In genomic region chr10:77227368-77227723, GRCm38 (mm10) we compare ENCODE assay signal across 18 mouse cellular contexts. TPM values are rescaled to one million over a fixed set of nuclear protein-coding genes. Genes with fewer than 3 reads are reported as not detected.
A peak's percentile ranks its signal among the peaks of the same experiment; 100 is the strongest.
DNase-seq lines count a peak whose midpoint lies in the region; ATAC-seq and TF ChIP-seq lines count a peak whose summit lies in the region.
"Had no signal": no experiment of that assay in that cellular context is flagged by ENCODE, and none has a peak within 500 bp of the region (broad histone marks: within the 10 kb centered on the region; RNA-seq: fewer than 3 reads in every experiment).

No protein-coding gene starts in this region.

- TF ChIP-seq CTCF in lung, adult 2 months (IDR thresholded peaks at IDR 0.05; ENCODE audit: insufficient read depth, low read length): no peak
- no peak for TF ChIP-seq CTCF in G1E (IDR thresholded peaks at IDR 0.05; ENCODE audit: low read depth, low read length)

- no peak overlapping the region for H3K4me3 ChIP-seq in liver, embryonic 12.5 days
- no peak overlapping the region for H3K4me3 ChIP-seq in liver, embryonic 11.5 days (ENCODE audit: low read depth, low read length)
- no peak overlapping the region for H3K4me3 ChIP-seq in lung, embryonic 15.5 days
- no peak overlapping the region for H3K4me3 ChIP-seq in lung, adult 2 months (replicated peaks; ENCODE audit: extremely low read depth, low read depth, low read length)
- H3K4me3 ChIP-seq in G1E (ENCODE audit: low read depth, low read length): peak overlapping the region; percentile 20; the same call in 1 of the 2 replicates
- no peak overlapping the region for H3K4me3 ChIP-seq in liver, embryonic 15.5 days (replicated peaks)
- H3K4me3 ChIP-seq: embryonic facial prominence, embryonic 10.5 days; forebrain, embryonic 15.5 days; heart, embryonic 12.5 days; hindbrain, embryonic 15.5 days had no signal

- no peak for ATAC-seq in liver, embryonic 12.5 days
- no peak for ATAC-seq in liver, embryonic 11.5 days (replicated peaks; ENCODE audit: low FRiP score)
- no peak for ATAC-seq in lung, embryonic 15.5 days (ENCODE audit: borderline replicate concordance, extremely low read depth, low FRiP score, low TSS enrichment)
- no peak for ATAC-seq in G1E (ENCODE audit: extremely low read depth, insufficient number of reproducible peaks, low FRiP score, poor library complexity, severe bottlenecking)
- no peak for ATAC-seq in liver, embryonic 15.5 days (ENCODE audit: insufficient read depth)
- ATAC-seq: forebrain, embryonic 15.5 days had no signal

- no peaks in the 10 kb centered on the region for H3K27me3 ChIP-seq in liver, embryonic 12.5 days (replicated peaks)
- no peaks in the 10 kb centered on the region for H3K27me3 ChIP-seq in liver, embryonic 11.5 days (replicated peaks; ENCODE audit: control insufficient read depth, insufficient read depth, low read length)
- peaks cover 11% of the 10 kb centered on the region; the same call in 1 of the 2 replicates for H3K27me3 ChIP-seq in lung, embryonic 15.5 days
- no peaks in the 10 kb centered on the region for H3K27me3 ChIP-seq in G1E (ENCODE audit: insufficient read depth, low read length)
- no peaks in the 10 kb centered on the region for H3K27me3 ChIP-seq in liver, embryonic 15.5 days
- H3K27me3 ChIP-seq: forebrain, embryonic 15.5 days; heart, embryonic 12.5 days; hindbrain, embryonic 15.5 days had no signal

- H3K9ac ChIP-seq in liver, embryonic 12.5 days: no peak overlapping the region
- H3K9ac ChIP-seq in liver, embryonic 11.5 days (ENCODE audit: low read depth, low read length): no peak overlapping the region
- H3K9ac ChIP-seq in lung, embryonic 15.5 days: no peak overlapping the region
- H3K9ac ChIP-seq in liver, embryonic 15.5 days: peak overlapping the region; percentile 29; the same call in 1 of the 2 replicates
- H3K9ac ChIP-seq: forebrain, embryonic 15.5 days; heart, embryonic 12.5 days; hindbrain, embryonic 15.5 days had no signal

- TF ChIP-seq POLR2A in lung, adult 2 months (IDR thresholded peaks at IDR 0.05; ENCODE audit: borderline replicate concordance, extremely low read depth, low read depth, low read length): no peak

- peak overlapping the region; percentile 17; the same call in 1 of the 2 replicates for H3K4me2 ChIP-seq in liver, embryonic 12.5 days
- H3K4me2 ChIP-seq in liver, embryonic 11.5 days: no peak overlapping the region
- H3K4me2 ChIP-seq in lung, embryonic 15.5 days: no peak overlapping the region
- H3K4me2 ChIP-seq in liver, embryonic 15.5 days: no peak overlapping the region
- H3K4me2 ChIP-seq: forebrain, embryonic 15.5 days; heart, embryonic 12.5 days; hindbrain, embryonic 15.5 days had no signal

- no peak for DNase-seq in liver, embryonic 11.5 days (ENCODE audit: low spot score)
- no peak for DNase-seq in lung, adult 2 months
- no peak for DNase-seq in G1E (ENCODE audit: low spot score)
- DNase-seq in urinary bladder, adult 18-20 months (ENCODE audit: low spot score in 2 of 2): no peak
- no peak for DNase-seq in neural tube, embryonic 10.5 days (ENCODE audit: extremely low spot score, low spot score)
- DNase-seq: adrenal gland, adult 2 months; adrenal gland, postnatal 25 days; cerebellum, adult 2 months; gastrocnemius, postnatal 36 days; heart, adult 11 months; heart, postnatal 36 days had no signal

- H3K9me3 ChIP-seq in liver, embryonic 12.5 days (replicated peaks): no peaks in the 10 kb centered on the region
- H3K9me3 ChIP-seq in liver, embryonic 11.5 days (ENCODE audit: control insufficient read depth, low read length): no peaks in the 10 kb centered on the region
- no peaks in the 10 kb centered on the region for H3K9me3 ChIP-seq in lung, embryonic 15.5 days
- H3K9me3 ChIP-seq in G1E (replicated peaks): no peaks in the 10 kb centered on the region
- no peaks in the 10 kb centered on the region for H3K9me3 ChIP-seq in liver, embryonic 15.5 days (replicated peaks)
- H3K9me3 ChIP-seq: embryonic facial prominence, embryonic 10.5 days; forebrain, embryonic 15.5 days; heart, embryonic 12.5 days; hindbrain, embryonic 15.5 days had no signal

- 81% methylated on average over 6 of the region's 6 CpGs for WGBS in liver, embryonic 12.5 days (ENCODE audit: insufficient replicate concordance)
- WGBS in liver, embryonic 11.5 days: 87% methylated on average over 6 of the region's 6 CpGs
- 67% methylated on average over 6 of the region's 6 CpGs for WGBS in lung, embryonic 15.5 days
- WGBS in lung, adult 2 months: 79% methylated on average over 6 of the region's 6 CpGs
- WGBS in liver, embryonic 15.5 days (ENCODE audit: insufficient replicate concordance): 77% methylated on average over 6 of the region's 6 CpGs

- no peaks in the 10 kb centered on the region for H3K36me3 ChIP-seq in liver, embryonic 12.5 days
- H3K36me3 ChIP-seq in liver, embryonic 11.5 days (ENCODE audit: control insufficient read depth, insufficient read depth, low read length): no peaks in the 10 kb centered on the region
- no peaks in the 10 kb centered on the region for H3K36me3 ChIP-seq in lung, embryonic 15.5 days
- peaks cover 3% of the 10 kb centered on the region for H3K36me3 ChIP-seq in G1E (replicated peaks)
- no peaks in the 10 kb centered on the region for H3K36me3 ChIP-seq in liver, embryonic 15.5 days (replicated peaks)
- H3K36me3 ChIP-seq: embryonic facial prominence, embryonic 10.5 days; forebrain, embryonic 15.5 days; heart, embryonic 12.5 days; hindbrain, embryonic 15.5 days had no signal

- peaks cover 95% of the 10 kb centered on the region for H3K4me1 ChIP-seq in liver, embryonic 12.5 days
- H3K4me1 ChIP-seq in liver, embryonic 11.5 days (replicated peaks; ENCODE audit: control insufficient read depth, insufficient read depth, low read length): peaks cover 66% of the 10 kb centered on the region
- H3K4me1 ChIP-seq in lung, embryonic 15.5 days: peaks cover 37% of the 10 kb centered on the region
- peaks cover 3% of the 10 kb centered on the region; the same call in 1 of the 2 replicates for H3K4me1 ChIP-seq in lung, adult 2 months (ENCODE audit: control insufficient read depth, insufficient read depth, low read length)
- peaks cover 94% of the 10 kb centered on the region for H3K4me1 ChIP-seq in G1E (ENCODE audit: insufficient read depth, low read depth, low read length)
- peaks cover 95% of the 10 kb centered on the region for H3K4me1 ChIP-seq in liver, embryonic 15.5 days (replicated peaks)
- H3K4me1 ChIP-seq: forebrain, embryonic 15.5 days; hindbrain, embryonic 15.5 days had no signal

- H3K27ac ChIP-seq in liver, embryonic 12.5 days: peak overlapping the region; percentile 84
- no peak overlapping the region for H3K27ac ChIP-seq in liver, embryonic 11.5 days (ENCODE audit: low read depth, low read length)
- peak overlapping the region; percentile 86 for H3K27ac ChIP-seq in lung, embryonic 15.5 days
- peak overlapping the region; percentile 87 for H3K27ac ChIP-seq in liver, embryonic 15.5 days (replicated peaks)
- H3K27ac ChIP-seq: embryonic facial prominence, embryonic 10.5 days; forebrain, embryonic 15.5 days; hindbrain, embryonic 15.5 days had no signal

RNA-seq across cellular contexts. Expression of gene Pofut2, which starts 31.7 kb away (rescaled TPM):
- 40.7 and 43.2 TPM in 2 replicates for polyA plus RNA-seq in liver, embryonic 12.5 days (2016; fragmentation: Nextera tagmentation; extraction: Ambion mirVana)
- 66.8 and 71.9 TPM in 2 replicates for polyA plus RNA-seq in liver, embryonic 11.5 days (2014; fragmentation: Nextera tagmentation; extraction: Ambion mirVana)
- polyA plus RNA-seq in lung, embryonic 15.5 days (2015; fragmentation: Nextera tagmentation; extraction: Ambion mirVana): 128 and 139 TPM in 2 replicates
- 81.3 and 81.6 TPM in 2 replicates for polyA plus RNA-seq in lung, adult 2 months (2012; rRNA removed)
- 26.6 and 31.3 TPM in 2 replicates for total RNA-seq in G1E (2014; fragmentation: Nextera tagmentation)
- total RNA-seq in G1E (2017): 17.6 and 23.7 TPM in 2 replicates
- 51.5 and 55.7 TPM in 2 replicates for polyA plus RNA-seq in G1E (2012)
- polyA plus RNA-seq in liver, embryonic 15.5 days (2015; fragmentation: Nextera tagmentation; extraction: Ambion mirVana): 23.8 and 27.2 TPM in 2 replicates
